Mouse (Mus musculus) liver, postnatal 0 days (tissue): ENCODE measurements at regions not wholly inside any gene's neighbourhood (a gene's known extent, or its start where the extent isn't known, plus 50 kb on each side); places are given as distances from the start of the nearest gene placed in this dataset.

Experiments
- CTCF ChIP-seq: sonication (generic); IDR thresholded peaks from 2 replicates; pipeline ENCODE4 v1.5.1; 2016; ENCODE audit warnings: antibody characterized with exemption, low read depth
- EP300 ChIP-seq: IDR thresholded peaks from 2 replicates; pipeline ENCODE4 v1.6.1; 2016; ENCODE audit warnings: antibody characterized with exemption, low read depth, mild to moderate bottlenecking

DNA sequence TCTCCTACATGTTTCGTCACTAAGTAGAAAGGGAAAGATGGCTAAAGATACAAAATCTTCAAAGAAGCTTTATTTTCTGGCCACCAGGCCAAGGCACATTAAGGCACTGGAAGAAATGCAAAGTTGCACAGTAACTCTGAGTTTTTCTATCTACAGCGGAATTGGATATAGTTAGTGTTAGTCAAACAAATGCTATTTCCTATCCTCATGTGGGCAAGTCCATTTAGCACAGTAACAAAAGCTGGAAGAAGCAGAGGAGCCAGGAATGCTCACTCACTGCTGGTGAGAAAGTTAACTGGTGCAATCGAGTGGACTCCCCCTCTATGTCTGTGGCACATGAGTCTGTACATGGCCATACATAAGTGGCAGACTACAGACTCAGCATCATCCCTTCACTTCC, 300.9 kb downstream of the Arl4a start:
- TF ChIP-seq CTCF (no peak), EP300 (no peak)
